Mouse (Mus musculus) stomach, postnatal 0 days (tissue): ENCODE results near the gene Akap13.

Experiments used
- CTCF ChIP-seq: IDR thresholded peaks from 2 replicates; pipeline ENCODE4 v1.5.1; 2016; ENCODE audit warnings: antibody characterized with exemption, low read depth, mild to moderate bottlenecking, moderate library complexity
- EP300 ChIP-seq: optimal IDR thresholded peaks from 2 replicates; pipeline ENCODE3; 2016; ENCODE audit warnings: antibody characterized with exemption

- TF ChIP-seq CTCF, result no peak
- TF ChIP-seq EP300, result no peak
Observed at GRCm38 (mm10) chr7:75702966-75703645, 247.8 kb downstream of the Akap13 start.
